Mouse (Mus musculus): Measurements from ENCODE around the gene Car8. TPM values are rescaled to one million over a fixed set of nuclear protein-coding genes. Genes with fewer than 3 reads are reported as not detected.

Car8 gene
- total RNA-seq (2012; rRNA removed) (0.20 and 0.31 TPM in 2 replicates), polyA plus RNA-seq (2012; ENCODE audit: insufficient read depth in 1 of 2, insufficient read length in 2 of 2, low read depth in 1 of 2, low replicate concordance in 2 of 2, missing spikeins in 1 of 2) (under 1 TPM in 1 of 2 experiments, not detected in 1; 0.31 TPM)

- Histone ChIP-seq H3K36me3 (ENCODE audit: control insufficient read depth in 1 of 2, insufficient read depth in 2 of 2, low read length in 2 of 2) (no peaks in the 10 kb centered on the region), H3K9me3 (replicated peaks; ENCODE audit: insufficient read depth, low read length) (no peaks in the 10 kb centered on the region), H3K27me3 (ENCODE audit: control insufficient read depth in 1 of 2, insufficient read depth in 2 of 2, low read length in 2 of 2) (no peaks in the 10 kb centered on the region), H3K4me3 (ENCODE audit: control insufficient read depth in 1 of 2, insufficient read depth in 1 of 2, low read depth in 2 of 2, low read length in 2 of 2) (no peak within 1 kb of the TSS), H3K79me2 (ENCODE audit: control insufficient read depth, insufficient read depth, low read length, poor library complexity) (no peaks in the 10 kb centered on the region), H3K4me1 (ENCODE audit: control insufficient read depth in 1 of 2, insufficient read depth in 2 of 2, low read length in 2 of 2) (no peaks in the 10 kb centered on the region), H3K9ac (ENCODE audit: control insufficient read depth, low read depth, low read length, poor library complexity, severe bottlenecking) (no peak within 1 kb of the TSS), H3K27ac (ENCODE audit: control insufficient read depth, low read depth, low read length) (no peak within 1 kb of the TSS)
- TF ChIP-seq MYB (IDR thresholded peaks at IDR 0.05; ENCODE audit: low read depth, low read length): no peak
- no peak for TF ChIP-seq KAT2A (conservative IDR thresholded peaks at IDR 0.05; ENCODE audit: low read depth, low read length)
- TF ChIP-seq GABPA (IDR thresholded peaks at IDR 0.05; ENCODE audit: low read depth, low read length): no peak
- no peak for DNase-seq (ENCODE audit: low read depth, low spot score)
These were observed at the start of gene Car8 for GRCm38 (mm10) chr4:8238560-8239305. Car8 (minus strand) TSS chr4:8239041.

- no peak overlapping the region for H3K9ac ChIP-seq (ENCODE audit: control insufficient read depth, low read depth, low read length, poor library complexity, severe bottlenecking)
- TF ChIP-seq MAX (IDR thresholded peaks at IDR 0.05; ENCODE audit: low read length): no peak
- 0 out of 2 replicates have a peak, but pooled peaks have one; percentile 21 for TF ChIP-seq BHLHE40 (IDR thresholded peaks at IDR 0.05; ENCODE audit: borderline replicate concordance, low read depth, low read length)
- no peak for TF ChIP-seq NELFE (IDR thresholded peaks at IDR 0.05; ENCODE audit: low read depth, low read length)
- peak; percentile 81 to 83 for TF ChIP-seq EP300 (IDR thresholded peaks at IDR 0.05; ENCODE audit: low read depth in 1 of 2, low read length in 2 of 2)
- no peak for TF ChIP-seq JUND (IDR thresholded peaks at IDR 0.05; ENCODE audit: low read depth, low read length)
- no peak for TF ChIP-seq POLR2AphosphoS2 (IDR thresholded peaks at IDR 0.05; ENCODE audit: low read length)
- 0 out of 2 replicates have a peak, but pooled peaks have one; percentile 36 for TF ChIP-seq ETS1 (IDR thresholded peaks at IDR 0.05; ENCODE audit: low read depth, low read length)
- no peak for TF ChIP-seq MYC (IDR thresholded peaks at IDR 0.05; ENCODE audit: low read depth, low read length)
- no peak for TF ChIP-seq MEF2A (IDR thresholded peaks at IDR 0.05; ENCODE audit: extremely low read depth, insufficient replicate concordance, low read depth, low read length, poor library complexity, severe bottlenecking)
- no peak for TF ChIP-seq MYB (IDR thresholded peaks at IDR 0.05; ENCODE audit: low read depth, low read length)
- TF ChIP-seq ZKSCAN1 (IDR thresholded peaks at IDR 0.05; ENCODE audit: low read depth, low read length): no peak
- TF ChIP-seq POLR2A (IDR thresholded peaks at IDR 0.05; ENCODE audit: control insufficient read depth in 1 of 2, insufficient read depth in 1 of 2, low read depth in 1 of 2, low read length in 2 of 2, poor library complexity in 1 of 2): no peak
- no peak for TF ChIP-seq CHD1 (IDR thresholded peaks at IDR 0.05; ENCODE audit: low read depth, low read length)
- peak; percentile 99 for TF ChIP-seq RCOR1 (IDR thresholded peaks at IDR 0.05; ENCODE audit: low read depth, low read length)
- TF ChIP-seq ZMIZ1 (IDR thresholded peaks at IDR 0.05; ENCODE audit: low read depth, low read length): no peak
- no peak for TF ChIP-seq HCFC1 (IDR thresholded peaks at IDR 0.05; ENCODE audit: low read depth, low read length)
- TF ChIP-seq MXI1 (IDR thresholded peaks at IDR 0.05; ENCODE audit: low read depth, low read length): no peak
- TF ChIP-seq SMC3 (IDR thresholded peaks at IDR 0.05; ENCODE audit: low read depth, low read length): no peak
- peak; percentile 88 for TF ChIP-seq TCF12 (IDR thresholded peaks at IDR 0.05; ENCODE audit: low read depth, low read length)
- TF ChIP-seq GATA1 (IDR thresholded peaks at IDR 0.05; ENCODE audit: low read depth, low read length): peak; percentile 87
- TF ChIP-seq UBTF (IDR thresholded peaks at IDR 0.05; ENCODE audit: borderline replicate concordance, insufficient read depth, low read depth, low read length): no peak
- no peak for TF ChIP-seq POLR2AphosphoS5 (IDR thresholded peaks at IDR 0.05; ENCODE audit: borderline replicate concordance, low read depth, low read length)
- peak; percentile 92 for TF ChIP-seq TAL1 (IDR thresholded peaks at IDR 0.05; ENCODE audit: low read length)
- no peak for TF ChIP-seq ELF1 (IDR thresholded peaks at IDR 0.05; ENCODE audit: low read depth, low read length)
These were observed 46.1 kb upstream of the Car8 start for GRCm38 (mm10) chr4:8284934-8285333.

More at GRCm38 (mm10) chr4:8284934-8285333, 46.1 kb upstream of the Car8 start:
- Histone ChIP-seq H3K27ac (ENCODE audit: control insufficient read depth, low read depth, low read length) (no peak overlapping the region), H3K4me1 (ENCODE audit: control insufficient read depth in 1 of 2, insufficient read depth in 2 of 2, low read length in 2 of 2) (no peaks in the 10 kb centered on the region; a peak in 1 of 4 replicates), H3K4me3 (ENCODE audit: control insufficient read depth in 1 of 2, insufficient read depth in 1 of 2, low read depth in 2 of 2, low read length in 2 of 2) (no peak overlapping the region), H3K79me2 (ENCODE audit: control insufficient read depth, insufficient read depth, low read length, poor library complexity) (no peaks in the 10 kb centered on the region), H3K27me3 (ENCODE audit: control insufficient read depth in 1 of 2, insufficient read depth in 2 of 2, low read length in 2 of 2) (no peaks in the 10 kb centered on the region), H3K9me3 (replicated peaks; ENCODE audit: insufficient read depth, low read length) (no peaks in the 10 kb centered on the region), H3K36me3 (ENCODE audit: control insufficient read depth in 1 of 2, insufficient read depth in 2 of 2, low read length in 2 of 2) (peaks cover 0 to under 1% of the 10 kb centered on the region in 2 experiments; a peak in 1 of 4 replicates)
- peak; percentile 73 for DNase-seq (ENCODE audit: low read depth, low spot score)

Measured in MEL (cell line).